Mouse (Mus musculus) liver, postnatal 0 days (tissue): ENCODE data around the gene Bcl2a1b. TPM values are rescaled to one million over a fixed set of nuclear protein-coding genes. Genes with fewer than 3 reads are reported as not detected.
A peak's percentile ranks its signal among the peaks of the same experiment; 100 is the strongest.
"Not testable (repeated sequence)": the region's sequence is repeated elsewhere in the genome, so short reads cannot be mapped to it uniquely, and the experiment has no call there.

ENCODE experiments used
- ATAC-seq: fragments of 200-750 bp; cut with Nextera tagmentation; 2 replicates; pipeline ENCODE4 v1.8.0; 2017; ENCODE audit warnings: mild to moderate bottlenecking, moderate library complexity
- DNase-seq: peaks from one replicate; pipeline ENCODE4 v3.0.0-alpha.2; 2016
- H3K27ac ChIP-seq: fragments of 300-500 bp; sonication (generic); 2 replicates; pipeline ENCODE4 v1.5.1; 2014; ENCODE audit warnings: antibody characterized with exemption, moderate library complexity, mild to moderate bottlenecking, low read depth
- H3K27me3 ChIP-seq: fragments of 300-500 bp; sonication (generic); 2 replicates; pipeline ENCODE4 v1.6.1; 2014; ENCODE audit warnings: low read length, control low read depth, mixed read lengths; ENCODE audit not compliant: insufficient read depth
- H3K36me3 ChIP-seq: fragments of 300-500 bp; sonication (generic); replicated peaks from 2 replicates; pipeline ENCODE4 v1.6.1; 2014; ENCODE audit warnings: mild to moderate bottlenecking, control low read depth, low read length, moderate library complexity, mixed read lengths; ENCODE audit not compliant: insufficient read depth
- H3K4me1 ChIP-seq: fragments of 300-500 bp; sonication (generic); 2 replicates; pipeline ENCODE4 v1.6.1; 2014; ENCODE audit warnings: antibody characterized with exemption, mild to moderate bottlenecking, control low read depth; ENCODE audit not compliant: insufficient read depth
- H3K4me2 ChIP-seq: fragments of 300-500 bp; sonication (generic); 2 replicates; pipeline ENCODE4 v1.6.1; 2014; ENCODE audit warnings: low read depth, mild to moderate bottlenecking, low read length, moderate library complexity, mixed read lengths
- H3K4me3 ChIP-seq: fragments of 300-500 bp; sonication (generic); 2 replicates; pipeline ENCODE4 v1.5.1; 2014; ENCODE audit warnings: low read depth, low read length
- H3K9ac ChIP-seq: fragments of 300-500 bp; sonication (generic); replicated peaks from 2 replicates; pipeline ENCODE4 v1.6.1; 2014; ENCODE audit warnings: mild to moderate bottlenecking, moderate library complexity
- H3K9me3 ChIP-seq: fragments of 300-500 bp; sonication (generic); 2 replicates; pipeline ENCODE4 v1.6.1; 2016; ENCODE audit warnings: mild to moderate bottlenecking, control low read depth, low read length, mixed read lengths
- CTCF ChIP-seq: sonication (generic); IDR thresholded peaks from 2 replicates; pipeline ENCODE4 v1.5.1; 2016; ENCODE audit warnings: antibody characterized with exemption, low read depth
- EP300 ChIP-seq: IDR thresholded peaks from 2 replicates; pipeline ENCODE4 v1.6.1; 2016; ENCODE audit warnings: antibody characterized with exemption, low read depth, mild to moderate bottlenecking
- WGBS: fragments of 180-500 bp; shearing (Covaris S2); extraction: QIAGEN DNeasy Blood & Tissue Kit; methylation state at CpG from one replicate; pipeline ENCODE4 v1.1.7; 2014; ENCODE audit not compliant: insufficient replicate concordance; 5-methylcytosine and 5-hydroxymethylcytosine counted together
- polyA plus RNA-seq: library from polyadenylated mRNA; unstranded; fragments of >200 nt; fragmentation: Nextera tagmentation; extraction: Ambion mirVana; gene quantifications from 2 replicates; pipeline ENCODE4 v1.2.1, GENCODE M21; 2015

Gene Bcl2a1b
- polyA plus RNA-seq, 1 experiment from 2014 or later = 7.3 TPM

DNA sequence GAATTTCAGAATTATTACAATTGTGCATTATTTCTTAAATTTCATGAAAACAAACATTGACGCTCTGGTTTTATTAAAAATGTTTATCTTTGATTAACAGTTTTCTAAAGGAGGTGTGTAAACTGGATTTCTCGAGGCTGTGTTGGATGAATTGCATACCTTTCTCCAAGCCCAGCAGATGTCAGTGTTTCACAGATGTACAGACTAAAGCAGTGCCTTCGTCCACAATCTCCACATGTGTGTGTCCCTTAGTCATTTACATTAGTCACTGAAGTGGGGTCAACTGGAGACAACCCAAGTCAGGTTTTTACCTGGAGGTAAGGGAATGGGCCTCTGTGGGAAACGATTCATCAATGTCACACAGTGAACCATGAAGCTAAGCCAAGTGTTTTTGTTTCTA lies 27.1 kb downstream of the Bcl2a1b start:
- Histone ChIP-seq H3K4me2 (no peak overlapping the region), H3K4me1 (no peaks in the 10 kb centered on the region), H3K27me3 (no peaks in the 10 kb centered on the region), H3K4me3 (no peak overlapping the region), H3K9me3 (no peaks in the 10 kb centered on the region), H3K27ac (no peak overlapping the region), H3K9ac (no peak overlapping the region), H3K36me3 (no peaks in the 10 kb centered on the region)
- DNase-seq = no peak
- 60% methylated on average over 4 of the region's 4 CpGs for WGBS
- no peak for TF ChIP-seq EP300
- peak; percentile 40 for TF ChIP-seq CTCF
- no peak for ATAC-seq

DNA sequence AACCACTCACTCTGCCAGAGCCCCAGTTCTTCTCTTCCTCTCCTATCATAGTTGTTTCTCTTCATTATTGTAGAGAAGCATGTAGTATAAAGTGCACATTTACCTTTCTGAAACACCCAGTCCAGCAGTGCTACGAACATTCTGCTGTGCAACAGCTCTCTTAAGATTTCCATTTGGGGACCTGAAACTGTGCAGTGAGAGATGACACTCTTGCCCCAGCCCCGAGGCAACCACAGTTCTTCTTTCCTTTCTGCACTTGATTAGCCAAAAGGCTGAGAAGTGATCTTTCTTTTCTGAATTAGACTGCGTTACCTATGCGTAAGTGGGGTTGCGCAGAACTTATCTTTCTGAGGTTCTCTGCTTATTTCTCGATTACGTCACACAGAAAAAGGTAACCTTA lies 29.1 kb downstream of the Bcl2a1b start:
- Histone ChIP-seq H3K36me3 (no peaks in the 10 kb centered on the region), H3K4me2 (no peak overlapping the region), H3K4me1 (no peaks in the 10 kb centered on the region), H3K27ac (no peak overlapping the region), H3K4me3 (no peak overlapping the region), H3K9ac (no peak overlapping the region), H3K9me3 (no peaks in the 10 kb centered on the region), H3K27me3 (no peaks in the 10 kb centered on the region)
- no peak for DNase-seq
- TF ChIP-seq CTCF (no peak), EP300 (no peak)
- 76% methylated on average over 7 of the region's 7 CpGs for WGBS
- no peak for ATAC-seq

DNA sequence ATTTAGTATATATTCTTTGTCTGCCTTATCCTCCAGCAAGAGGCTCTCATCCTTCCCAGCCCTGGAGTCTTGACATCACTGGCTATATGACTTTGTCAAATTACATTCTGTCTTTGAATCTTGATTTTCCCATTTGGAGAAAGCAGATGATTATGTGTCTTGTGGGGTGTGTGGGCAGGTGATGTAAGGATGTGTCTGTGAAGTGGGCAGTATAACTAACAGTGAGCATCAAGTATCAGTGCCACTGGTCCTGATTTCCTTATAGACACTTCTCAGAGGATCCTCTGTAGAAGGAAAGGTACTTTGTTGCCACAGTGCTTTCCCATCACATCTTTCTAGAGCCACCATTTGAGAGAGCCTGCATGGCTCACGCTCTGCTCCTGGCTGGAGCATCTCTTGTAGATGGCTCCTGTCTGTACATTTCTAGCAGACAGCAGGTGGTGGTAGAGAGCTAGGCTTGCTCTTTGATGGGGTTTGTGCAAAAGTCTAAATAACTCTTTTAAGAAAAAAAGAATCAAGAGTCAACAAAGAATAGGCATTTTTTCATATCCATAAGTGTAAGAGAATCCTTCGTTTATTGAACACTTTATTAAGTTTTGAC lies 32.0 kb downstream of the Bcl2a1b start:
- H3K36me3 ChIP-seq, H3K4me1 ChIP-seq, DNase-seq, H3K9ac ChIP-seq, H3K27me3 ChIP-seq, H3K4me2 ChIP-seq, H3K27ac ChIP-seq, H3K9me3 ChIP-seq, H3K4me3 ChIP-seq, ATAC-seq: not testable (repeated sequence)
- peak; percentile 42 for TF ChIP-seq CTCF
- 76% methylated on average over 1 of the region's 2 CpGs for WGBS

DNA sequence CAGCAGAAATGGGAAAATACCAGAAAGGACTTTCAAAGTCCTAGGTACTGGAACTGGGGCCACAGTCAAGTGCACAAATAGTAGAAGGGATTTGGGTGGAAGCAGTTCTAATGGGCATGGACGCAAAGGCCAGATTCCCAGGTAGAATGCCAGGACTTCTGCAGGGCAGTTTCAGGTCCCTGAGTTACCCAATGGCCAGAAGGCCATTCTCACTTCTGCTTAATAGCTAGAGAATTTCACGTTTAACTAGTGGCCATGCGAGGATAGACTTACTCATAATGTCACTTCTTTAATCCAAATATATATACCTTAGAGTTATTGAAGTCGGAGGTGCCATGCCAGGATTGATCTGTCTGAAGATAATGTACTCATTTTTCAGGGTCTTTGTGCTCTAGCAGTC lies 38.1 kb downstream of the Bcl2a1b start:
- not testable (repeated sequence) for H3K27ac ChIP-seq, ATAC-seq, H3K9ac ChIP-seq, H3K4me2 ChIP-seq, H3K36me3 ChIP-seq, H3K4me3 ChIP-seq, DNase-seq, H3K9me3 ChIP-seq, H3K27me3 ChIP-seq, H3K4me1 ChIP-seq
- WGBS = 62% methylated on average over 4 of the region's 4 CpGs

DNA sequence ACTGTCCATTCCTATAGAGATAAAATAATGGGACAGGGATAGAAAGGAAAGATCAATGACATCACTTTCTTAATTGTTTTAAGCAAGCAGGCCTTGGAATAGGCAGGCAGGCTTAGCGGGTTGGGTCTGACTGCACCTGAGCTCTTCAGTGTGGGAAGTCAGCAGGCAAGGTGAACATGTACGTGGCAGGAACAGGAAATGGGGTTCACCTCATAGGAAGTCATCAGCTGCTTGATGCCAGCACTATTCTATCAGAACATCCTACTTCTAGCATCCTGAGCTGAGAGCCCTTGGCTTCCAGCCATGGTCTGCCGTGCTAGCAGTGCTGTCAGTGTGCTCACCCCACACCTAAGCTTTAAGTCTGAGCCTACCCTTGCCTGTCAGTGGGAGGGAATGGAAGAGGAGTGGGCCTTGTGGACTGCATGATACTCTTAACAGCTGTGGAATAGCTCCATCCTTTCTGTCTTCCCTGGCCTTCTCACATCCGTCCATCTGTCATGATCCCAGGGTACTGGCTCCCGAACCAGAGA lies 40.0 kb downstream of the Bcl2a1b start:
- H3K9ac ChIP-seq, H3K4me2 ChIP-seq, H3K27me3 ChIP-seq, DNase-seq, ATAC-seq, H3K9me3 ChIP-seq, H3K27ac ChIP-seq, H3K4me1 ChIP-seq, H3K4me3 ChIP-seq, H3K36me3 ChIP-seq: not testable (repeated sequence)
- WGBS = 78% methylated on average over 4 of the region's 5 CpGs

DNA sequence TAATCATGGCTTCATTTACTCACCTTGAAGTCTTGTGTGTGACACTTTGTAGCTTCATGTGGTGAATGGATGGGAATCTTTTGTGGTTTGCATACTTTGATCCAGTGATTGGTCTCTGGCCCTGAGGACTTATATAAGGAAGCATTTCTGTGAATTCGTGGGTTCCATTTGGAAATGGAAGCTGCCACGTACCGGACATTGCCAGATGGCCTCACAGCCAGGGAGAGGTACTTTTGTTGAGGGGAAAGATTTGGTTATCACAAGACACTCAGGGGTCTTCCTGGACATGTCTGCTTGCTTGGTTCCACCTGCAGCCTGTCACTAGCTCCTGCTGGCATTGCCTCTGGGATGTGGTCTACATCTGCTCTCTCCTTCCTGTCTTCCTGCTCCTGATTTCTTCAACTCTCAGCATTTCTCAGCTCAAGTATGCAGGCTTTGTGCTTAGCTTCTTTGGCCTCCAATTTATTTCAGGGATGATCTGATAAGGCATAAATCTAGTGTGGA lies 41.6 kb downstream of the Bcl2a1b start:
- not testable (repeated sequence) for H3K4me2 ChIP-seq, H3K36me3 ChIP-seq, H3K27me3 ChIP-seq, H3K27ac ChIP-seq, H3K4me1 ChIP-seq, ATAC-seq, H3K4me3 ChIP-seq, H3K9me3 ChIP-seq, DNase-seq, H3K9ac ChIP-seq
- WGBS = 78% methylated on average over 3 of the region's 3 CpGs

DNA sequence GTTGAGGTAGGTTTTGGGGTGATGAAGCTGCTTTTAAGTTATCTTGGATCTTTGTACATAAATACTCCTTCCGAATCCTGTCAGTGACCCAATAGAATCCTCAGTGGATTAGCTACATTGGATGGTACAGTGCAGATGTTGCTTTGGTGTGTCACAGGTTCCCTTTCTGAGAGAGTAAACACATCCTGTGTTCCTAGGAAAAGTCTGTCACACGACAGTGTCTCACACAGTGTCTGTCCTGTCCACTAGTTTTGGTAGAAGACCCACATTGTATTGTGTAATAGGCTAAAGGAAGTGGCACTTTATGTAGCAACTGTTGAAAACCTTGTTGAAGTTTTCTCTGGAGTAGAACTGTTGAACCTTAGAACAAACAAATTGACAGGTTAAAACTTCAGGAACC lies 54.4 kb downstream of the Bcl2a1b start:
- Histone ChIP-seq H3K9me3 (no peaks in the 10 kb centered on the region), H3K9ac (no peak overlapping the region), H3K27ac (no peak overlapping the region), H3K27me3 (no peaks in the 10 kb centered on the region), H3K4me3 (no peak overlapping the region), H3K4me2 (no peak overlapping the region), H3K4me1 (no peaks in the 10 kb centered on the region), H3K36me3 (no peaks in the 10 kb centered on the region)
- WGBS = 47% methylated on average over 2 of the region's 2 CpGs
- ATAC-seq (no peak), DNase-seq (no peak)
- no peak for TF ChIP-seq CTCF
- no peak for TF ChIP-seq EP300
